Mouse (Mus musculus) 416B (cell line): ENCODE data around the gene Cyp4f13.

Experiments
- DNase-seq: peaks from one replicate; pipeline ENCODE4 v3.0.0; 2011; ENCODE audit warnings: low read depth

Cyp4f13 gene

GRCm38 (mm10) chr17:32947215-32947914, at the start of gene Cyp4f13:
Gene Cyp4f13 (minus strand): TSS chr17:32947402.
- peak; percentile 96 for DNase-seq

GRCm38 (mm10) chr17:32992699-32993474, 45.7 kb upstream of the Cyp4f13 start, which contains the start of gene Zfp952:
Gene Zfp952 (plus strand): TSS chr17:32993129.
- peak; percentile 93 for DNase-seq

GRCm38 (mm10) chr17:32991965-32992698, 44.9 kb upstream of the Cyp4f13 start:
- DNase-seq: peak; percentile 80

- DNase-seq: no peak
These were observed 39.1 kb upstream of the Cyp4f13 start for GRCm38 (mm10) chr17:32986301-32986700.

GRCm38 (mm10) chr17:32981361-32981760, 34.2 kb upstream of the Cyp4f13 start:
- DNase-seq: no peak

GRCm38 (mm10) chr17:32965623-32966290, 18.6 kb upstream of the Cyp4f13 start, which contains the start of gene Zfp472:
Gene Zfp472 (plus strand): TSS chr17:32965814.
- DNase-seq: peak; percentile 94

- no peak for DNase-seq
These were observed 18.0 kb upstream of the Cyp4f13 start for GRCm38 (mm10) chr17:32965253-32965622.

- DNase-seq: peak; percentile 76
These were observed 4.2 kb upstream of the Cyp4f13 start for GRCm38 (mm10) chr17:32951441-32951840.

GRCm38 (mm10) chr17:32951006-32951405, 3.8 kb upstream of the Cyp4f13 start:
- peak; percentile 53 for DNase-seq

GRCm38 (mm10) chr17:32950136-32950535, 2.9 kb upstream of the Cyp4f13 start:
- peak; percentile 36 for DNase-seq

- DNase-seq: no peak
These were observed 486 bp downstream of the Cyp4f13 start for GRCm38 (mm10) chr17:32946716-32947115.

- DNase-seq: peak; percentile 64
These were observed 2.7 kb downstream of the Cyp4f13 start for GRCm38 (mm10) chr17:32944402-32945035.

- DNase-seq: no peak
These were observed 3.5 kb downstream of the Cyp4f13 start for GRCm38 (mm10) chr17:32943661-32944060.

- DNase-seq: peak; percentile 62
These were observed 7.4 kb downstream of the Cyp4f13 start for GRCm38 (mm10) chr17:32939831-32940230.

- no peak for DNase-seq
These were observed 19.4 kb downstream of the Cyp4f13 start for GRCm38 (mm10) chr17:32927803-32928202.

- no peak for DNase-seq
These were observed 22.4 kb downstream of the Cyp4f13 start for GRCm38 (mm10) chr17:32924658-32925312.

GRCm38 (mm10) chr17:32923681-32924080, 23.5 kb downstream of the Cyp4f13 start:
- DNase-seq: no peak

- no peak for DNase-seq
These were observed 28.1 kb downstream of the Cyp4f13 start for GRCm38 (mm10) chr17:32919123-32919522.

GRCm38 (mm10) chr17:32917131-32917530, 30.1 kb downstream of the Cyp4f13 start, which contains the start of gene Cyp4f14:
Gene Cyp4f14 (minus strand): TSS chr17:32917342.
- DNase-seq: no peak

GRCm38 (mm10) chr17:32916075-32916474, 31.1 kb downstream of the Cyp4f13 start:
- DNase-seq: no peak

- DNase-seq: no peak
These were observed 41.0 kb downstream of the Cyp4f13 start for GRCm38 (mm10) chr17:32906172-32906571.
